Mouse (Mus musculus) MEL (cell line): ENCODE data around the gene Mesd. TPM values are rescaled to one million over a fixed set of nuclear protein-coding genes. Genes with fewer than 3 reads are reported as not detected.

Experiments used
- DNase-seq: peaks from one replicate; pipeline ENCODE4 v3.0.0; 2011; ENCODE audit warnings: low read depth, low spot score
- H3K27ac ChIP-seq: 2 replicates; pipeline ENCODE4 v1.5.1; 2012; ENCODE audit warnings: low read depth, mild to moderate bottlenecking, control low read depth, low read length, moderate library complexity; ENCODE audit not compliant: control insufficient read depth
- H3K27me3 ChIP-seq, 2 experiments: fragments of 150-350 bp in 1 of 2; sonication (generic) in 1 of 2; 2 replicates each; pipeline ENCODE4 v1.6.1; 2012; ENCODE audit warnings: low read length in 2 of 2, mild to moderate bottlenecking in 2 of 2, improper control_type of control experiment in 1 of 2, moderate library complexity in 1 of 2; ENCODE audit not compliant: insufficient read depth in 2 of 2, control insufficient read depth in 1 of 2
- H3K36me3 ChIP-seq, 2 experiments: 2 replicates each; pipeline ENCODE4 v1.6.1; 2012 to 2014; ENCODE audit warnings: low read length in 2 of 2, improper control_type of control experiment in 1 of 2, inconsistent platforms in 1 of 2, mild to moderate bottlenecking in 1 of 2; ENCODE audit not compliant: insufficient read depth in 2 of 2, control insufficient read depth in 1 of 2
- H3K4me1 ChIP-seq, 2 experiments: fragments of 150-350 bp in 1 of 2; sonication (generic) in 1 of 2; 2 replicates each; pipeline ENCODE4 v1.6.1; 2012; ENCODE audit warnings: low read length in 2 of 2, improper control_type of control experiment in 1 of 2, mild to moderate bottlenecking in 1 of 2; ENCODE audit not compliant: insufficient read depth in 2 of 2, control insufficient read depth in 1 of 2
- H3K4me3 ChIP-seq, 2 experiments: fragments of 150-350 bp in 1 of 2; sonication (generic) in 1 of 2; 2 replicates each; pipeline ENCODE4 v1.5.1; 2012; ENCODE audit warnings: low read depth in 2 of 2, low read length in 2 of 2, mild to moderate bottlenecking in 2 of 2, moderate library complexity in 2 of 2, control low read depth in 1 of 2, improper control_type of control experiment in 1 of 2; ENCODE audit not compliant: control insufficient read depth in 1 of 2, insufficient read depth in 1 of 2
- H3K79me2 ChIP-seq: 2 replicates; pipeline ENCODE4 v1.6.1; 2012; ENCODE audit warnings: mild to moderate bottlenecking, low read length, moderate library complexity; ENCODE audit not compliant: control insufficient read depth, poor library complexity, insufficient read depth
- H3K9ac ChIP-seq: 2 replicates; pipeline ENCODE4 v1.6.1; 2012; ENCODE audit warnings: low read depth, mild to moderate bottlenecking, control low read depth, low read length, moderate library complexity; ENCODE audit not compliant: control insufficient read depth, poor library complexity, severe bottlenecking
- H3K9me3 ChIP-seq: fragments of 150-350 bp; sonication (generic); replicated peaks from 2 replicates; pipeline ENCODE4 v1.6.1; 2012; ENCODE audit warnings: mild to moderate bottlenecking, low read length, improper control_type of control experiment, moderate library complexity; ENCODE audit not compliant: insufficient read depth
- BHLHE40 ChIP-seq: IDR thresholded peaks from 2 replicates; pipeline ENCODE4 v1.6.1; 2012; ENCODE audit warnings: low read depth, mild to moderate bottlenecking, inconsistent platforms, low read length, improper control_type of control experiment, borderline replicate concordance
- CHD1 ChIP-seq: IDR thresholded peaks from 2 replicates; pipeline ENCODE4 v1.6.1; 2012; ENCODE audit warnings: low read depth, mild to moderate bottlenecking, inconsistent platforms, low read length, improper control_type of control experiment
- CHD2 ChIP-seq: IDR thresholded peaks from 2 replicates; pipeline ENCODE4 v1.6.1; 2011; ENCODE audit warnings: low read length, improper control_type of control experiment
- CTCF ChIP-seq, 3 experiments: IDR thresholded peaks in 2 of 3; conservative IDR thresholded peaks in 1 of 3; 2 replicates each; pipeline ENCODE4 v1.5.1; 2011 to 2012; ENCODE audit warnings: low read length in 3 of 3, low read depth in 2 of 3, mild to moderate bottlenecking in 2 of 3, improper control_type of control experiment in 1 of 3, inconsistent platforms in 1 of 3, mixed read lengths in 1 of 3, moderate library complexity in 1 of 3; ENCODE audit not compliant: control insufficient read depth in 1 of 3, insufficient read depth in 1 of 3, poor library complexity in 1 of 3, severe bottlenecking in 1 of 3
- E2F4 ChIP-seq: IDR thresholded peaks from 2 replicates; pipeline ENCODE4 v1.6.1; 2011; ENCODE audit warnings: low read depth, low read length, improper control_type of control experiment, borderline replicate concordance
- ELF1 ChIP-seq: IDR thresholded peaks from 2 replicates; pipeline ENCODE4 v1.6.1; 2014; ENCODE audit warnings: low read depth, mild to moderate bottlenecking, inconsistent platforms, low read length, improper control_type of control experiment, moderate library complexity
- EP300 ChIP-seq, 2 experiments: IDR thresholded peaks; 2 replicates each; pipeline ENCODE4 v1.6.1; 2011; ENCODE audit warnings: improper control_type of control experiment in 2 of 2, low read length in 2 of 2, low read depth in 1 of 2, mild to moderate bottlenecking in 1 of 2
- ETS1 ChIP-seq: IDR thresholded peaks from 2 replicates; pipeline ENCODE4 v1.6.1; 2012; ENCODE audit warnings: low read depth, mild to moderate bottlenecking, inconsistent platforms, low read length, improper control_type of control experiment, moderate library complexity
- GABPA ChIP-seq: IDR thresholded peaks from 2 replicates; pipeline ENCODE4 v1.6.1; 2012; ENCODE audit warnings: low read depth, mild to moderate bottlenecking, inconsistent platforms, low read length, improper control_type of control experiment, moderate library complexity
- GATA1 ChIP-seq: IDR thresholded peaks from 2 replicates; pipeline ENCODE4 v1.6.1; 2011; ENCODE audit warnings: low read depth, low read length, improper control_type of control experiment
- HCFC1 ChIP-seq: IDR thresholded peaks from 2 replicates; pipeline ENCODE4 v1.6.1; 2012; ENCODE audit warnings: low read depth, mild to moderate bottlenecking, inconsistent platforms, low read length, improper control_type of control experiment, moderate library complexity
- JUND ChIP-seq: IDR thresholded peaks from 2 replicates; pipeline ENCODE4 v1.6.1; 2011; ENCODE audit warnings: low read depth, mild to moderate bottlenecking, improper control_type of control experiment, low read length
- KAT2A ChIP-seq: conservative IDR thresholded peaks from 2 replicates; pipeline ENCODE4 v1.6.1; 2012; ENCODE audit warnings: low read depth, low read length, improper control_type of control experiment, inconsistent platforms
- MAFK ChIP-seq: IDR thresholded peaks from 2 replicates; pipeline ENCODE4 v1.6.1; 2011; ENCODE audit warnings: low read depth, mild to moderate bottlenecking, low read length, improper control_type of control experiment, borderline replicate concordance
- MAX ChIP-seq: IDR thresholded peaks from 2 replicates; pipeline ENCODE4 v1.6.1; 2011; ENCODE audit warnings: low read length, improper control_type of control experiment
- MAZ ChIP-seq: IDR thresholded peaks from 2 replicates; pipeline ENCODE4 v1.6.1; 2012; ENCODE audit warnings: low read depth, mild to moderate bottlenecking, inconsistent platforms, low read length, improper control_type of control experiment
- MEF2A ChIP-seq: IDR thresholded peaks from 2 replicates; pipeline ENCODE4 v1.6.1; 2014; ENCODE audit warnings: low read depth, mild to moderate bottlenecking, inconsistent platforms, low read length, improper control_type of control experiment; ENCODE audit not compliant: poor library complexity, insufficient replicate concordance, severe bottlenecking; ENCODE audit errors: extremely low read depth
- MXI1 ChIP-seq: IDR thresholded peaks from 2 replicates; pipeline ENCODE4 v1.6.1; 2011; ENCODE audit warnings: mild to moderate bottlenecking, low read depth, low read length, improper control_type of control experiment
- MYB ChIP-seq: IDR thresholded peaks from 2 replicates; pipeline ENCODE4 v1.6.1; 2011; ENCODE audit warnings: mild to moderate bottlenecking, low read depth, low read length, improper control_type of control experiment
- MYC ChIP-seq: IDR thresholded peaks from 2 replicates; pipeline ENCODE4 v1.6.1; 2011; ENCODE audit warnings: low read depth, mild to moderate bottlenecking, low read length, improper control_type of control experiment, moderate library complexity
- NELFE ChIP-seq: IDR thresholded peaks from 2 replicates; pipeline ENCODE4 v1.6.1; 2011; ENCODE audit warnings: low read depth, low read length, improper control_type of control experiment
- POLR2A ChIP-seq, 2 experiments: IDR thresholded peaks; 2 replicates each; pipeline ENCODE4 v1.6.1; 2011 to 2012; ENCODE audit warnings: low read length in 2 of 2, mild to moderate bottlenecking in 2 of 2, control low read depth in 1 of 2, improper control_type of control experiment in 1 of 2, low read depth in 1 of 2, moderate library complexity in 1 of 2; ENCODE audit not compliant: control insufficient read depth in 1 of 2, insufficient read depth in 1 of 2, poor library complexity in 1 of 2
- POLR2AphosphoS5 ChIP-seq: IDR thresholded peaks from 2 replicates; pipeline ENCODE4 v1.6.1; 2012; ENCODE audit warnings: low read depth, borderline replicate concordance, mild to moderate bottlenecking, inconsistent platforms, low read length, moderate library complexity, mixed read lengths
- RAD21 ChIP-seq: IDR thresholded peaks from 2 replicates; pipeline ENCODE4 v1.6.1; 2011; ENCODE audit warnings: mild to moderate bottlenecking, low read depth, low read length, improper control_type of control experiment
- RCOR1 ChIP-seq: IDR thresholded peaks from 2 replicates; pipeline ENCODE4 v1.6.1; 2012; ENCODE audit warnings: low read depth, mild to moderate bottlenecking, inconsistent platforms, low read length, improper control_type of control experiment
- SIN3A ChIP-seq: IDR thresholded peaks from 2 replicates; pipeline ENCODE4 v1.6.1; 2012; ENCODE audit warnings: low read length, improper control_type of control experiment, inconsistent platforms
- SMC3 ChIP-seq: IDR thresholded peaks from 2 replicates; pipeline ENCODE4 v1.6.1; 2011; ENCODE audit warnings: low read depth, low read length, improper control_type of control experiment
- TAL1 ChIP-seq: IDR thresholded peaks from 2 replicates; pipeline ENCODE4 v1.6.1; 2012; ENCODE audit warnings: mild to moderate bottlenecking, inconsistent platforms, low read length, moderate library complexity, mixed read lengths
- TBP ChIP-seq: IDR thresholded peaks from 2 replicates; pipeline ENCODE4 v1.8.0; 2011; ENCODE audit warnings: low read depth, low read length, improper control_type of control experiment
- TCF12 ChIP-seq: IDR thresholded peaks from 2 replicates; pipeline ENCODE4 v1.6.1; 2014; ENCODE audit warnings: low read depth, mild to moderate bottlenecking, inconsistent platforms, low read length, improper control_type of control experiment, moderate library complexity
- UBTF ChIP-seq: IDR thresholded peaks from 2 replicates; pipeline ENCODE4 v1.6.1; 2012; ENCODE audit warnings: low read depth, mild to moderate bottlenecking, inconsistent platforms, low read length, improper control_type of control experiment, moderate library complexity, borderline replicate concordance; ENCODE audit not compliant: insufficient read depth
- USF1 ChIP-seq: IDR thresholded peaks from 2 replicates; pipeline ENCODE4 v1.6.1; 2014; ENCODE audit warnings: low read depth, mild to moderate bottlenecking, inconsistent platforms, low read length, improper control_type of control experiment, moderate library complexity
- USF2 ChIP-seq, 2 experiments: IDR thresholded peaks; 2 replicates each; pipeline ENCODE4 v1.6.1; 2011 to 2012; ENCODE audit warnings: improper control_type of control experiment in 2 of 2, low read length in 2 of 2, borderline replicate concordance in 1 of 2, inconsistent platforms in 1 of 2, low read depth in 1 of 2, mild to moderate bottlenecking in 1 of 2; ENCODE audit not compliant: insufficient read depth in 1 of 2
- ZC3H11A ChIP-seq: IDR thresholded peaks from 2 replicates; pipeline ENCODE4 v1.6.1; 2012; ENCODE audit warnings: low read depth, mild to moderate bottlenecking, inconsistent platforms, low read length, improper control_type of control experiment
- ZKSCAN1 ChIP-seq: IDR thresholded peaks from 2 replicates; pipeline ENCODE4 v1.6.1; 2012; ENCODE audit warnings: low read depth, mild to moderate bottlenecking, inconsistent platforms, low read length, improper control_type of control experiment, moderate library complexity
- ZMIZ1 ChIP-seq: IDR thresholded peaks from 2 replicates; pipeline ENCODE4 v1.6.1; 2012; ENCODE audit warnings: low read depth, mild to moderate bottlenecking, inconsistent platforms, low read length, improper control_type of control experiment, moderate library complexity
- ZNF384 ChIP-seq: IDR thresholded peaks from 2 replicates; pipeline ENCODE4 v1.6.1; 2012; ENCODE audit warnings: low read depth, mild to moderate bottlenecking, inconsistent platforms, low read length, improper control_type of control experiment
- polyA plus RNA-seq, 2 experiments: library from polyadenylated mRNA; stranded (reverse) in 1 of 2; unstranded in 1 of 2; fragments of >175 nt in 1 of 2; fragments of >200 nt in 1 of 2; gene quantifications; 2 replicates each; pipeline versions ENCODE4 v1.2.1 to v1.2.4; 2012; ENCODE audit warnings: low replicate concordance in 2 of 2, low read depth in 1 of 2; ENCODE audit not compliant: insufficient read length in 2 of 2, insufficient read depth in 1 of 2, missing spikeins in 1 of 2
- total RNA-seq: library from RNA; depleted of rRNA; stranded (reverse); fragments of 300-350 nt; gene quantifications from 2 replicates; pipeline ENCODE4 v1.2.3, GENCODE M21; 2012

The Mesd gene
- total and polyA plus RNA-seq, 3 experiments, result 64.5 to 135 (median 83.3) TPM

GRCm38 (mm10) chr7:83885835-83886234 is 1.6 kb downstream of the Mesd start:
- Histone ChIP-seq H3K9ac (peak overlapping the region; percentile 60), H3K27ac (peak overlapping the region; percentile 98), H3K4me1 (peaks cover 8 to 24% of the 10 kb centered on the region in 2 experiments), H3K4me3 (peak overlapping the region in 1 of 2 experiments; percentile 93; a peak in 2 of 4 replicates), H3K79me2 (peaks cover 26% of the 10 kb centered on the region), H3K36me3 (peaks cover 0 to 27% of the 10 kb centered on the region in 2 experiments; a peak in 2 of 4 replicates), H3K27me3 (no peaks in the 10 kb centered on the region), H3K9me3 (no peaks in the 10 kb centered on the region)
- peak; percentile 82 for DNase-seq
- TF ChIP-seq HCFC1 (no peak; the same call in 1 of the 2 replicates), MAZ (no peak), KAT2A (peak; percentile 35; the same call in 1 of the 2 replicates), MYB (no peak), ZKSCAN1 (no peak), MEF2A (no peak), MAX (peak; percentile 87), UBTF (no peak), ZNF384 (0 out of 2 replicates have a peak, but pooled peaks have one; percentile 8), ZMIZ1 (0 out of 2 replicates have a peak, but pooled peaks have one; percentile 23), SIN3A (peak; percentile 83), SMC3 (no peak), USF2 (IDR thresholded peaks at IDR 0.05; ENCODE audit: borderline replicate concordance in 1 of 2, insufficient read depth in 1 of 2, low read depth in 1 of 2, low read length in 2 of 2) (no peak), JUND (no peak), TCF12 (peak; percentile 68), ELF1 (peak; percentile 51), RAD21 (no peak), MAFK (no peak), CHD1 (peak; percentile 73; the same call in 1 of the 2 replicates), EP300 (IDR thresholded peaks at IDR 0.05; ENCODE audit: low read depth in 1 of 2, low read length in 2 of 2) (peak; percentile 44 to 72; a peak in 3 of 4 replicates), TBP (0 out of 2 replicates have a peak, but pooled peaks have one; percentile 47), TAL1 (peak; percentile 78), RCOR1 (no peak), CTCF (IDR thresholded peaks at IDR 0.05 in 2 of 3, conservative IDR thresholded peaks at IDR 0.05 in 1 of 3; ENCODE audit: control insufficient read depth in 1 of 3, insufficient read depth in 1 of 3, low read depth in 2 of 3, low read length in 3 of 3, poor library complexity in 1 of 3, severe bottlenecking in 1 of 3) (no peak), E2F4 (no peak), GABPA (no peak), NELFE (peak; percentile 47), POLR2A (IDR thresholded peaks at IDR 0.05; ENCODE audit: control insufficient read depth in 1 of 2, insufficient read depth in 1 of 2, low read depth in 1 of 2, low read length in 2 of 2, poor library complexity in 1 of 2) (0 out of 4 replicates have a peak, but pooled peaks of 1 of the 2 experiments have one; percentile 27), CHD2 (no peak), BHLHE40 (no peak), ETS1 (peak; percentile 66), GATA1 (peak; percentile 81), MYC (peak; percentile 92), USF1 (0 out of 2 replicates have a peak, but pooled peaks have one; percentile 17), MXI1 (peak; percentile 91), ZC3H11A (no peak), POLR2AphosphoS5 (no peak)
